Mouse (Mus musculus) brain, embryonic 18.5 days (tissue): ENCODE measurements at regions not wholly inside any gene's neighbourhood (a gene's known extent, or its start where the extent isn't known, plus 50 kb on each side); places are given as distances from the start of the nearest gene placed in this dataset.
"Not testable (repeated sequence)": the region's sequence is repeated elsewhere in the genome, so short reads cannot be mapped to it uniquely, and the experiment has no call there.

ENCODE experiments used
- DNase-seq: peaks from one replicate; pipeline ENCODE4 v3.0.0-alpha.2; 2012; ENCODE audit warnings: low read depth, low spot score

DNA sequence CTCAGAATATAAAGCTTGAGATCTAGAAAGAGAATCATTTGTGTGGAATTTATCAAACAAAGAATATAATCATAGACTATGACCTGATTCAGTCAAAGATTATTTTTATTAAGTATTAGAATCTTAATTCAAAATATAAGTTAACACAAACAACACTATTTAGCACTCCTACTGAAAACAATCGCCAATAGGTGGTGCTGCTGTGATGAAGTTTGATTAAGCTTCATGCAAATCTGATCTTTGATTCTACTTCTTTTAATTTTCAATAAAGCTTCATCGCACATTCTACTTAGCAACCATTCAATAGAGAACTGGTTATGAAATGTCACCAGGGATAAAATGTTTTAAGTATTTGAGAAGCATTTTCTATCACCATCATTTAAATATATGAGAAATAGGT is 1509.9 kb upstream of the Pcdh7 start:
- peak; percentile 40 for DNase-seq

DNA sequence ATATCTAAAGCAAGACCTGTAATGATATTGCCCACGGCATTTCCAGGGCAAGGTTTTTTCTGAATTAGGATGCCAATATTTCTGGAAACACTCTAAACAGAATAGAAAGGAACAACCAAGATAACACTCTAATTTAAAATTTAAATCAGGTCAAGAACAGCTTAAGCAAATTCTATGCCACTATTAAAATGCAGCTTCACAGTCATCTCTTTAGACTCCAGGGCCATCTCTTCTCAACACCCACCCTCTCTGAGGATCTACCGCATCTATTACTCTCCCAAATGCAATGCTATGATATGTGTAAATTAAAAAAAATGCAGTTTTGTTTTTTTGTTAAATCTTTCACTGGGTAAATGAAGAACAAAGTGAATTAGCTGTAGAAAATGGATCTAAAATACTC is 1501.9 kb upstream of the Pcdh7 start:
- DNase-seq = no peak

DNA sequence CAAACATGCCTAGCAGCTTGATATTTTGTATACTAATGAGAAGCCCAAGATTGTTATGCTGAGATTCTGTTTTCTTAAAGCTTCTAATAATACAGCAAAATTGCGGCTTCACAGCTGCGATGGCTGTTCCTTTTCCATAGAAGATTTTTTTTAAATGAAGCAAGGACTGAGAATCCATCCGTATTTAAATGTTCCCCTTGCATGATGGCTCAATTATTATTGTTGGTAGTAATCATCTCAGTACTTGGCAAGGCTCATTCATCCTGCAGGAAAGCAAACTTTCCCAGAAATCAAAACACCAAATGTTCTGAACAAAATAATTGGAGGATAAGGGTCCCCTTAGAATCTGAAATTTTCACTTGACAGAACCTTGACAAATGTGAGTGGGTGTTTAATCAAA is 1451.6 kb upstream of the Pcdh7 start:
- DNase-seq = peak; percentile 37

DNA sequence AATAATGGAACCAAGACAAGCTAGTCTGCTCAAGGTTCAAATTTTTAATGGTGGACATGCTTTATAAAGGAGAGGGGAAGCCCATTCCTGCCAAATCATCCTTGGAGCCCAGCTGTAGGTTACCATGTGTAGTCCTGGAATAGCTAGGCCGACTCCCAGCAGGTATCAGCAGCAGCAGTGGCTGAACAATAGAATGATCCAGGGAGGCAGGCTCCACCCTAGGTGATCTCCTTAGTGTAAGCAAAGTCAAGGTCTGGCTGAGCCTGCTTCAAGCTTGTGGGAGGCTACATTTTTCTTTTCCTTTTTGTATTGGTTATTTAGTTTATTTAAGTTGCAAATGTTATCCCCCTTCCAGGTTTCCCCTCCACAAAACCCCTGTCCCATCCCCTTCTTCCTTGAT is 1426.1 kb upstream of the Pcdh7 start:
- not testable (repeated sequence) for DNase-seq
